Mouse (Mus musculus): ENCODE data around the gene Prmt1. TPM values are rescaled to one million over a fixed set of nuclear protein-coding genes. Genes with fewer than 3 reads are reported as not detected.

Prmt1 gene
- polyA plus RNA-seq, 2 experiments = 51.2 to 168 TPM

GRCm38 (mm10) chr7:45007846-45008245, 21.5 kb upstream of the Prmt1 start:
- Histone ChIP-seq H3K27ac (no peak overlapping the region), H3K36me3 (replicated peaks; ENCODE audit: control insufficient read depth, insufficient read depth, low read depth) (peaks cover 83% of the 10 kb centered on the region), H3K4me2 (ENCODE audit: low read depth) (no peak overlapping the region), H3K9me3 (ENCODE audit: control insufficient read depth, low read length) (no peaks in the 10 kb centered on the region), H3K4me3 (ENCODE audit: insufficient read depth in 1 of 2, low read depth in 2 of 2, low read length in 2 of 2) (no peak overlapping the region), H3K9ac (replicated peaks) (no peak overlapping the region), H3K4me1 (replicated peaks; ENCODE audit: control insufficient read depth in 2 of 2, insufficient read depth in 2 of 2, low read length in 1 of 2) (peaks cover 0 to under 1% of the 10 kb centered on the region in 2 experiments; a peak in 1 of 4 replicates), H3K27me3 (ENCODE audit: control insufficient read depth, insufficient read depth, low read length) (no peaks in the 10 kb centered on the region)
- 91% methylated on average over 30 of the region's 30 CpGs for WGBS (ENCODE audit: insufficient replicate concordance)
- TF ChIP-seq EP300 (IDR thresholded peaks at IDR 0.05; ENCODE audit: low read depth) (no peak), CTCF (IDR thresholded peaks at IDR 0.05; ENCODE audit: low read depth) (no peak)
- DNase-seq (ENCODE audit: low read depth in 3 of 3, low spot score in 3 of 3) = no peak
- no peak for ATAC-seq (ENCODE audit: insufficient read depth)

DNA sequence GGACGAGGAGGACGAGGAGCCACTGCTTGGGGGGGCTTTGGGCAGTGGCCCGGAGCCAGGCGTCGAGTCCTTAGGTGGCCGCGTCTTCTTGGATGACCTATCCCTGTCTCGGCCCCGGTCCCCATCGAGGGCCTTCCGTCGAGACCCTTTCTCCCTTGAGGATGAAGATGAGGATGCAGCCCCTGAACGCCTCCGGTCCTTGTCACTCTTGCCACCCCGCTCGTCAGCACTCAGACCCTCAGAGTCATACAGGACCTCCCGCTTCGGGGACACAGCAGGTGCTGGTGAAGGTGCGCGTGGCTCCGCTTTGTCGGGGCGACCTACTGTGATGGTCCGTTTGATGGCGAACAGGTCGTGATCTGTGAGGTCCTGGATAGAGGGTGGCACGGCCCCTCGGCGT, 20.8 kb upstream of the Prmt1 start:
- WGBS (ENCODE audit: insufficient replicate concordance) = 92% methylated on average over 29 of the region's 29 CpGs

DNA sequence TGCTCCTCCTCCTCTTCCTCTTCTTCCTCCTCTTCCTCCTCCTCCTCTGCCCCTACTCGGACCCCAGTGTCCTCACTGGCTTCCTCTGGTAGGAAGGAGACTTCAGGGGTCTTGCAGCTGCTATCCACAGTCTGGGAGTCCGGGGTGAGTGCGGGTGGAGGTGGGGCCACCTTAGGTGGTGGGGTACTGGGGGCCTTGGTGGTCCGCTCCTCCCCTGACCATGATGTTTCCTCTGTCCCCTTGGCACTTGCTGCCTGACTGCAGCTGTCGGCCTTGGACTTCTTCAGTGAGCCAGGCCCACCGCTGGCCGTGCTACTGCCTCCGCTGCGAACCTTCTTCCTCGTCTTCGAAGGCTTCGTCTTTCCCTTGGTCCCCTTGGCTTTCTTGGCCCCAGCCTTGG, 20.1 kb upstream of the Prmt1 start:
- Histone ChIP-seq H3K9ac (replicated peaks) (no peak overlapping the region), H3K27me3 (ENCODE audit: control insufficient read depth, insufficient read depth, low read length) (no peaks in the 10 kb centered on the region), H3K9me3 (ENCODE audit: control insufficient read depth, low read length) (no peaks in the 10 kb centered on the region), H3K27ac (no peak overlapping the region), H3K4me1 (replicated peaks; ENCODE audit: control insufficient read depth in 2 of 2, insufficient read depth in 2 of 2, low read length in 1 of 2) (no peaks in the 10 kb centered on the region), H3K4me2 (ENCODE audit: low read depth) (no peak overlapping the region), H3K36me3 (replicated peaks; ENCODE audit: control insufficient read depth, insufficient read depth, low read depth) (peaks cover 81% of the 10 kb centered on the region), H3K4me3 (ENCODE audit: insufficient read depth in 1 of 2, low read depth in 2 of 2, low read length in 2 of 2) (no peak overlapping the region)
- TF ChIP-seq EP300 (IDR thresholded peaks at IDR 0.05; ENCODE audit: low read depth) (no peak), CTCF (IDR thresholded peaks at IDR 0.05; ENCODE audit: low read depth) (no peak)
- ATAC-seq (ENCODE audit: insufficient read depth) (no peak), DNase-seq (ENCODE audit: low read depth in 3 of 3, low spot score in 3 of 3) (no peak)
- 88% methylated on average over 12 of the region's 12 CpGs for WGBS (ENCODE audit: insufficient replicate concordance)

More for the DNA sequence above, 20.8 kb upstream of the Prmt1 start:
- Histone ChIP-seq H3K4me2 (ENCODE audit: low read depth) (no peak overlapping the region), H3K9ac (replicated peaks) (no peak overlapping the region), H3K36me3 (replicated peaks; ENCODE audit: control insufficient read depth, insufficient read depth, low read depth) (peaks cover 83% of the 10 kb centered on the region), H3K27ac (no peak overlapping the region), H3K4me3 (ENCODE audit: insufficient read depth in 1 of 2, low read depth in 2 of 2, low read length in 2 of 2) (no peak overlapping the region), H3K4me1 (replicated peaks; ENCODE audit: control insufficient read depth in 2 of 2, insufficient read depth in 2 of 2, low read length in 1 of 2) (no peaks in the 10 kb centered on the region), H3K27me3 (ENCODE audit: control insufficient read depth, insufficient read depth, low read length) (no peaks in the 10 kb centered on the region), H3K9me3 (ENCODE audit: control insufficient read depth, low read length) (no peaks in the 10 kb centered on the region)
- no peak for DNase-seq (ENCODE audit: low read depth in 3 of 3, low spot score in 3 of 3)
- no peak for ATAC-seq (ENCODE audit: insufficient read depth)
- TF ChIP-seq CTCF (IDR thresholded peaks at IDR 0.05; ENCODE audit: low read depth) (no peak), EP300 (IDR thresholded peaks at IDR 0.05; ENCODE audit: low read depth) (no peak)

DNA sequence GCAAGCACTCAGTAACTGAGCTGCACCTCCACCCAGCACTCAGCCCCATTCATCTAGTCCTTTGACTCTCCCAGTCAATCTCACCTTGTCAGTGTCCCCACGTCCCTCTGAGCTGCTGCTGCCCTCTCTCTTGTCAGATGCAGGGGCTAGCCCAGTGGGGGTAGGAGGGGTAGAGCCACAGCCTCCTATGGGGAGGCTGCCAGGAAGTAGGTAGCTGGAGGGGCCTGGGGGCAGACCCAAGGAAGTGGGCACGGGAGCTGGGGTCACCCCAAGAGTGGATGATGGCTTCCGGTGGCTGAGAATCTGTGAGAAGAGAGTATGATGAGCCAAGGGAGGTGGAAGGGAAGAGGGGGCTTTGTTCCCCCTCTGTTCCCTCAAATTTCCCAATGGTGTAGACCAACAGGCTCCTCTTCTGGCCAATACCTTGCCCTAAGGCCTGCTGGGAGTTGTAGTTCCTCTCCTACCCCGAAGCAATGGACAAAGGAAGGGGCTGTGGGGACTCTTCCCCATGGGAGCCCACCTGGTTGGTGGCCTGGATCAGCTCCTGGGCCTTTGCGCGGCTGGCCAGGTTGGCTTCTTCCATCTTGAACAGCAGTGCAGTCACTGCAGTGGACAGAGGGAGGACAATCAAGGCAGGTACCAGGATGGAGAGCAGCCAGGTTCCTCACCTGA, 19.1 kb upstream of the Prmt1 start:
- H3K4me1 ChIP-seq (replicated peaks; ENCODE audit: control insufficient read depth in 2 of 2, insufficient read depth in 2 of 2, low read length in 1 of 2) = no peaks in the 10 kb centered on the region
- ATAC-seq (ENCODE audit: insufficient read depth) = no peak
- H3K4me2 ChIP-seq (ENCODE audit: low read depth) = no peak overlapping the region
- peaks cover 85% of the 10 kb centered on the region for H3K36me3 ChIP-seq (replicated peaks; ENCODE audit: control insufficient read depth, insufficient read depth, low read depth)
- H3K27me3 ChIP-seq (ENCODE audit: control insufficient read depth, insufficient read depth, low read length) = no peaks in the 10 kb centered on the region
- H3K4me3 ChIP-seq (ENCODE audit: insufficient read depth in 1 of 2, low read depth in 2 of 2, low read length in 2 of 2) = no peak overlapping the region
- H3K27ac ChIP-seq = no peak overlapping the region
- 82% methylated on average over 6 of the region's 6 CpGs for WGBS (ENCODE audit: insufficient replicate concordance)
- DNase-seq (ENCODE audit: low read depth in 3 of 3, low spot score in 3 of 3) = no peak
- no peak overlapping the region for H3K9ac ChIP-seq (replicated peaks)
- TF ChIP-seq EP300 (IDR thresholded peaks at IDR 0.05; ENCODE audit: low read depth) (no peak), CTCF (IDR thresholded peaks at IDR 0.05; ENCODE audit: low read depth) (no peak)
- H3K9me3 ChIP-seq (ENCODE audit: control insufficient read depth, low read length) = no peaks in the 10 kb centered on the region

DNA sequence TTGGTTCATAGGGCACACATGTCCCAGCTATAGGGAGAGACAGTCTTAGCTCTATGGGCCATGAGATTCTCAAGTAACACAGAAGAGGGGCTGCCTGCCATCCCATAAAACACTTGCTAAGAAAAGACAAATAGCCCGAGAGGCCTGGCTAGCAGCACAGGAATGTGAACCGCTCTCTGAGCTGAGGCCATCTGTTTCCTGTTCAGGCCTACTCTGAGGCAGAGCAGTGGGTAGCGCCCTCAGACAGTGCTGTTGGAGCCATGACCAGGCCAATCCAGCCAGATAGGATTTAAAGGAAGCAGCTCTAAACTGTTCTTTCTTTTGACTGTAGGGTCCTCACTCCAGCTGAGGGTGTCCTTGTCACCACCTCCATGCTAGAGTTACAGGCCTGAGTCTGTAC, 18.2 kb upstream of the Prmt1 start:
- Histone ChIP-seq H3K27me3 (ENCODE audit: control insufficient read depth, insufficient read depth, low read length) (no peaks in the 10 kb centered on the region), H3K4me3 (ENCODE audit: insufficient read depth in 1 of 2, low read depth in 2 of 2, low read length in 2 of 2) (no peak overlapping the region), H3K9ac (replicated peaks) (no peak overlapping the region), H3K4me2 (ENCODE audit: low read depth) (no peak overlapping the region), H3K36me3 (replicated peaks; ENCODE audit: control insufficient read depth, insufficient read depth, low read depth) (peaks cover 83% of the 10 kb centered on the region), H3K9me3 (ENCODE audit: control insufficient read depth, low read length) (no peaks in the 10 kb centered on the region), H3K4me1 (replicated peaks; ENCODE audit: control insufficient read depth in 2 of 2, insufficient read depth in 2 of 2, low read length in 1 of 2) (no peaks in the 10 kb centered on the region), H3K27ac (no peak overlapping the region)
- TF ChIP-seq CTCF (IDR thresholded peaks at IDR 0.05; ENCODE audit: low read depth) (no peak), EP300 (IDR thresholded peaks at IDR 0.05; ENCODE audit: low read depth) (no peak)
- no peak for DNase-seq (ENCODE audit: low read depth in 3 of 3, low spot score in 3 of 3)
- WGBS (ENCODE audit: insufficient replicate concordance) = 62% methylated on average over 3 of the region's 3 CpGs
- no peak for ATAC-seq (ENCODE audit: insufficient read depth)

All from liver, embryonic 14.5 days (tissue).